Mouse (Mus musculus): ENCODE results near the gene P2ry2. TPM values are rescaled to one million over a fixed set of nuclear protein-coding genes. Genes with fewer than 3 reads are reported as not detected.
A peak's percentile ranks its signal among the peaks of the same experiment; 100 is the strongest.

Gene P2ry2
- polyA plus RNA-seq, 1 experiment from 2014 or later, result 0.54 TPM

- peak; percentile 49; the same call in 1 of the 2 replicates for ATAC-seq (replicated peaks; ENCODE audit: insufficient number of reproducible peaks, low FRiP score, low TSS enrichment)
- H3K4me1 ChIP-seq (ENCODE audit: control insufficient read depth, insufficient read depth, low read length), result peaks cover 9% of the 10 kb centered on the region
- H3K27ac ChIP-seq (ENCODE audit: low read depth, low read length), result no peak overlapping the region
- WGBS (ENCODE audit: insufficient replicate concordance), result 6% methylated on average over 9 of the region's 9 CpGs
- H3K4me3 ChIP-seq (ENCODE audit: low read depth, low read length), result no peak overlapping the region
- no peaks in the 10 kb centered on the region for H3K36me3 ChIP-seq (ENCODE audit: control insufficient read depth, insufficient read depth, low read length)
- no peak overlapping the region for H3K9ac ChIP-seq (ENCODE audit: low read depth, low read length)
- no peak overlapping the region for H3K4me2 ChIP-seq
- no peaks in the 10 kb centered on the region for H3K27me3 ChIP-seq (ENCODE audit: control insufficient read depth, insufficient read depth, low read length)
- no peaks in the 10 kb centered on the region for H3K9me3 ChIP-seq (replicated peaks; ENCODE audit: control insufficient read depth, low read length)
Observed at GRCm38 (mm10) chr7:100988092-100988491, 24.6 kb downstream of the P2ry2 start.

GRCm38 (mm10) chr7:100984452-100985395 is 27.9 kb downstream of the P2ry2 start:
- no peak overlapping the region for H3K4me3 ChIP-seq (ENCODE audit: low read depth, low read length)
- no peak; the same call in 1 of the 2 replicates for ATAC-seq (replicated peaks; ENCODE audit: insufficient number of reproducible peaks, low FRiP score, low TSS enrichment)
- H3K27ac ChIP-seq (ENCODE audit: low read depth, low read length), result no peak overlapping the region
- H3K27me3 ChIP-seq (ENCODE audit: control insufficient read depth, insufficient read depth, low read length), result no peaks in the 10 kb centered on the region
- peaks cover 6% of the 10 kb centered on the region for H3K4me1 ChIP-seq (ENCODE audit: control insufficient read depth, insufficient read depth, low read length)
- H3K36me3 ChIP-seq (ENCODE audit: control insufficient read depth, insufficient read depth, low read length), result no peaks in the 10 kb centered on the region
- H3K9ac ChIP-seq (ENCODE audit: low read depth, low read length), result no peak overlapping the region
- 40% methylated on average over 21 of the region's 21 CpGs for WGBS (ENCODE audit: insufficient replicate concordance)
- no peaks in the 10 kb centered on the region for H3K9me3 ChIP-seq (replicated peaks; ENCODE audit: control insufficient read depth, low read length)
- peak overlapping the region; percentile 34; the same call in 1 of the 2 replicates for H3K4me2 ChIP-seq

DNA sequence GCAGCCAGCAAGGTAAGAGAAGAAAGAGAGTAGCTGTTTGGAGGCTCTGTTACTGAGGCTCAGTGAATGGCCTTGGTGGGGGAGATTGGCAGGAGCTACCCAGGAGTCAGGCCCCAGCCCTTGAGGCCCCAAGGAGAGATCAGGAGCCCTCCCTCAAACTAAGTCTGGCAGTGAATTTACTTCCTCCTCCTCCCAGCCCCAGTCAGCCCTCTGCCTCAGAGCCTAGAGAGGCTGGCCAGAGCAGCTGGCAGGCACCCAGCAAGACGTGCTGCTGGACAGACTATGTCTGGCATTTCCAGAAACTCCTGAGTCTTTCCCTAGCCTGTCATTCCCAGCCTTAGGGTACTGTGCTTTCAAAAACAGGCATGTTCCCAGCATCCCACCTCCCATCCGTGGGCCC is 33.5 kb downstream of the P2ry2 start:
- H3K9ac ChIP-seq (ENCODE audit: low read depth, low read length), result no peak overlapping the region
- H3K36me3 ChIP-seq (ENCODE audit: control insufficient read depth, insufficient read depth, low read length), result no peaks in the 10 kb centered on the region
- H3K4me3 ChIP-seq (ENCODE audit: low read depth, low read length), result no peak overlapping the region
- H3K27ac ChIP-seq (ENCODE audit: low read depth, low read length), result no peak overlapping the region; the same call in 1 of the 2 replicates
- peaks cover 8% of the 10 kb centered on the region for H3K4me1 ChIP-seq (ENCODE audit: control insufficient read depth, insufficient read depth, low read length)
- ATAC-seq (replicated peaks; ENCODE audit: insufficient number of reproducible peaks, low FRiP score, low TSS enrichment), result peak; percentile 59; the same call in 1 of the 2 replicates
- H3K4me2 ChIP-seq, result no peak overlapping the region
- 29% methylated on average over 2 of the region's 2 CpGs for WGBS (ENCODE audit: insufficient replicate concordance)
- no peaks in the 10 kb centered on the region for H3K9me3 ChIP-seq (replicated peaks; ENCODE audit: control insufficient read depth, low read length)
- H3K27me3 ChIP-seq (ENCODE audit: control insufficient read depth, insufficient read depth, low read length), result peaks cover 14% of the 10 kb centered on the region

GRCm38 (mm10) chr7:100978171-100978570 is 34.5 kb downstream of the P2ry2 start:
- H3K9me3 ChIP-seq (replicated peaks; ENCODE audit: control insufficient read depth, low read length), result no peaks in the 10 kb centered on the region
- H3K27me3 ChIP-seq (ENCODE audit: control insufficient read depth, insufficient read depth, low read length), result peaks cover 23% of the 10 kb centered on the region
- 77% methylated on average over 5 of the region's 5 CpGs for WGBS (ENCODE audit: insufficient replicate concordance)
- H3K36me3 ChIP-seq (ENCODE audit: control insufficient read depth, insufficient read depth, low read length), result no peaks in the 10 kb centered on the region
- H3K9ac ChIP-seq (ENCODE audit: low read depth, low read length), result no peak overlapping the region
- peaks cover 16% of the 10 kb centered on the region for H3K4me1 ChIP-seq (ENCODE audit: control insufficient read depth, insufficient read depth, low read length)
- no peak overlapping the region for H3K4me2 ChIP-seq
- ATAC-seq (replicated peaks; ENCODE audit: insufficient number of reproducible peaks, low FRiP score, low TSS enrichment), result no peak
- no peak overlapping the region for H3K4me3 ChIP-seq (ENCODE audit: low read depth, low read length)
- H3K27ac ChIP-seq (ENCODE audit: low read depth, low read length), result no peak overlapping the region

DNA sequence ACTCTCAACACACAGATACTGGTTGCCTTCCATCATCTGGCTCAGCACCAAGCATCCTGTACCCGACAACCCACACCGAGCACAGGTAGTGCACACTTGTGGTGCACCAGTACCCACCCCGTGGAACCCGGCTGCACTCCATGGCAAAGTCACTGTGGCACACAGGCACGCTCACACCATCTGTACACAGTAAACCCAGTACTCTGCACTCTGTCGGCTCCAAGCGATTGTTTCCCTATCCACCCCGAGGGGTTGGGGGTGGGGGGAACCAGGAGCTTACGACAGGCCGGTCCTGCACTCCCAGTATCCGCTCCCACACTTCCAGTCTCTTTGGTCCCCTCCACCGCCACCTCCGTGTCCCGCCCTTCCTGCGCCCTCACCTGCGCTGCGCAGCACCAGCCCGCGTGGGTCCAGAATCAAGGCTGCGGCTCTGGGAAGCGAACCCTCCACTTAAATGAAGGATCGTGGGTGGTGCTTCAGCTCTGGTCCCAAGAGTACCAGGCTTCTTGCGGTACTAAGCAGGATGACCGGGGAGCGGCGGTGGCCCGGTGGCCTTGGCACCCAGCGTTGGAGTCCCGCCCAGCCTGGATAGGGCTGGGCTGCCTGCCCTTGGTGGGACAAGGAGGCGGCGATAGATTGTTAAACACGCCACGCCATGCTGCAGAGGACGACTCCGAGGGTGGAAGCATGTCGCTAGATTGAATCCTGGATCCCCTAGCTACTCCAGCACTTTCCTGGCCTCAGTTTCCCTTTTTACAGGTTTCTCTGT is 38.3 kb downstream of the P2ry2 start, which contains the start of gene P2ry6:
Gene P2ry6, minus strand, starts transcription at position 515 of the 769 bp plus-strand sequence.
- Histone ChIP-seq H3K36me3 (ENCODE audit: control insufficient read depth, insufficient read depth, low read length) (no peaks in the 10 kb centered on the region), H3K4me1 (ENCODE audit: control insufficient read depth, insufficient read depth, low read length) (peaks cover 19% of the 10 kb centered on the region), H3K4me2 (peak within 1 kb of the TSS; percentile 81), H3K27me3 (ENCODE audit: control insufficient read depth, insufficient read depth, low read length) (peaks cover 37% of the 10 kb centered on the region), H3K9me3 (replicated peaks; ENCODE audit: control insufficient read depth, low read length) (no peaks in the 10 kb centered on the region), H3K27ac (ENCODE audit: low read depth, low read length) (no peak within 1 kb of the TSS), H3K4me3 (ENCODE audit: low read depth, low read length) (peak within 1 kb of the TSS; percentile 46), H3K9ac (ENCODE audit: low read depth, low read length) (peak within 1 kb of the TSS; percentile 64)
- 3% methylated on average over 36 of the region's 36 CpGs for WGBS (ENCODE audit: insufficient replicate concordance)
- peak; percentile 46; the same call in 1 of the 2 replicates for ATAC-seq (replicated peaks; ENCODE audit: insufficient number of reproducible peaks, low FRiP score, low TSS enrichment)

DNA sequence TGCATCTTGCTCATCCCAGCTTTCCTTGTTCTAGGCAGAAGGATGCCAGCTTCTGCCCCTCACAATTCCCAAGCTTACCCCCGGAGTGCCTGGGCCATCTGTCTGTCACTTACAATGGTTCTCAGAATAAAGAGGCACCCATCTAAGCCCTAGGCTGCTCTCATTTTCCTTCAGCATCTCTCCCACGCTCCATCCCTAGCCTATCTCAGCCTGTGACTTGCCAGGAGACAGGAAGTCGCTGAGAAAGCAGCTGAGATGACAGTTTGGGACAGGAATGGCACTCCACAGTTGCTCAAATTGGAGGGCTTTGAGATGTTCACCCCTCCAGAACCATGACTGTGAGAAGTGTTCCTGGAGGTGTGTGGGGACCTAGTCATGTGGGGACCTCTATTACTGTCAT is 39.8 kb downstream of the P2ry2 start:
- H3K36me3 ChIP-seq (ENCODE audit: control insufficient read depth, insufficient read depth, low read length), result no peaks in the 10 kb centered on the region
- H3K9ac ChIP-seq (ENCODE audit: low read depth, low read length), result no peak overlapping the region
- H3K4me1 ChIP-seq (ENCODE audit: control insufficient read depth, insufficient read depth, low read length), result peaks cover 20% of the 10 kb centered on the region
- 33% methylated on average over 3 of the region's 3 CpGs for WGBS (ENCODE audit: insufficient replicate concordance)
- H3K27me3 ChIP-seq (ENCODE audit: control insufficient read depth, insufficient read depth, low read length), result peaks cover 37% of the 10 kb centered on the region
- H3K27ac ChIP-seq (ENCODE audit: low read depth, low read length), result no peak overlapping the region
- H3K4me2 ChIP-seq, result no peak overlapping the region
- no peak overlapping the region for H3K4me3 ChIP-seq (ENCODE audit: low read depth, low read length)
- ATAC-seq (replicated peaks; ENCODE audit: insufficient number of reproducible peaks, low FRiP score, low TSS enrichment), result no peak
- H3K9me3 ChIP-seq (replicated peaks; ENCODE audit: control insufficient read depth, low read length), result no peaks in the 10 kb centered on the region

DNA sequence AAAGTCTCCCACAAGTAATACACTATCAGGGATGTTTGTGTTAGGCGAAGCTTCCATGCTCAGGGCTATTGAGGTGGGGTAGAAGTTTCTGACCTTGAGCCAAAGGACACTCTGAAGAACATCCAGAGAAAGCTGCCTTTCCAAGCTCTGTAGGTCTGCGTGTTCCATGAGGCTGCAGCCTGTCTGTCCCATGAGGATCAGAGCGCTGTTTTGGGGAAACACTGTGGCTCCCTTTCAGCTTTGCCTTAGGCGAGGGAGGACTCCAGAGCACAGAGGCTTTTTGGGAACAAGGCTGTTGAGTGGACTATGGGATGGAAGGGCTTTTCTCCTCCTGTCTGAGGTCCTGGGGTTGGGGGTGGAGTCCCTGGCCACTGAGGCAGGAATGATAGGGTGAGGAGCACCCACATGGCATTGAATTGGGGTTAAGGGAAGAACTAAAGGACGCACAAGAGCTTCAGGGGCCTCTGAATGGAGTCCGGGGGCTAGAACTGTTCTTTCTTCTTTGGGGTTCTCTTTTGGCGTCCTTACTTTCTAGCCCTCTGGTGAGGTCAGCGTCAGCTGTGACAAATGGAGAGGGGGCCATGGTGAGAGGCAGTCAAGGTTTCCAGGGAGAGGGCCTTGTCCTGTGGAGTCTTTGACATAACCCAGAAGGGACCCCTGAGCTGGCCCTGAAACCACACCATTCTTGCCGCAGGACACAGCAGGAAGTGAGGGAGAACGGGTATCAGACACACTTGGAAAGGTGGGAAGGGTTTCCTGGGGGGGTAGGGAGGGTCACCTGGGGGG is 43.6 kb downstream of the P2ry2 start:
- Histone ChIP-seq H3K4me3 (ENCODE audit: low read depth, low read length) (no peak overlapping the region), H3K27ac (ENCODE audit: low read depth, low read length) (no peak overlapping the region), H3K36me3 (ENCODE audit: control insufficient read depth, insufficient read depth, low read length) (no peaks in the 10 kb centered on the region), H3K9me3 (replicated peaks; ENCODE audit: control insufficient read depth, low read length) (no peaks in the 10 kb centered on the region), H3K27me3 (ENCODE audit: control insufficient read depth, insufficient read depth, low read length) (peaks cover 21% of the 10 kb centered on the region), H3K4me2 (no peak overlapping the region), H3K9ac (ENCODE audit: low read depth, low read length) (no peak overlapping the region), H3K4me1 (ENCODE audit: control insufficient read depth, insufficient read depth, low read length) (peaks cover 18% of the 10 kb centered on the region)
- WGBS (ENCODE audit: insufficient replicate concordance), result 67% methylated on average over 10 of the region's 10 CpGs
- no peak for ATAC-seq (replicated peaks; ENCODE audit: insufficient number of reproducible peaks, low FRiP score, low TSS enrichment)

- Histone ChIP-seq H3K4me3 (ENCODE audit: low read depth, low read length) (no peak overlapping the region), H3K9me3 (replicated peaks; ENCODE audit: control insufficient read depth, low read length) (no peaks in the 10 kb centered on the region), H3K27ac (ENCODE audit: low read depth, low read length) (no peak overlapping the region), H3K4me2 (no peak overlapping the region), H3K4me1 (ENCODE audit: control insufficient read depth, insufficient read depth, low read length) (peaks cover 13% of the 10 kb centered on the region), H3K9ac (ENCODE audit: low read depth, low read length) (no peak overlapping the region), H3K27me3 (ENCODE audit: control insufficient read depth, insufficient read depth, low read length) (peaks cover 16% of the 10 kb centered on the region), H3K36me3 (ENCODE audit: control insufficient read depth, insufficient read depth, low read length) (no peaks in the 10 kb centered on the region)
- no peak for ATAC-seq (replicated peaks; ENCODE audit: insufficient number of reproducible peaks, low FRiP score, low TSS enrichment)
- WGBS (ENCODE audit: insufficient replicate concordance), result 82% methylated on average over 6 of the region's 6 CpGs
Observed at GRCm38 (mm10) chr7:100968376-100968775, 44.3 kb downstream of the P2ry2 start.
